Mouse (Mus musculus): ENCODE data around the gene Pdcd6ip. TPM values are rescaled to one million over a fixed set of nuclear protein-coding genes. Genes with fewer than 3 reads are reported as not detected.
"Not testable (repeated sequence)": the region's sequence is repeated elsewhere in the genome, so short reads cannot be mapped to it uniquely, and the experiment has no call there.

Pdcd6ip gene
- total RNA-seq, 2 experiments from 2014 or later = 50.2 to 59.3 TPM

GRCm38 (mm10) chr9:113701441-113702160, 6.5 kb downstream of the Pdcd6ip start:
- no peak for DNase-seq

- DNase-seq = no peak
Measured at GRCm38 (mm10) chr9:113687461-113687860, 20.6 kb downstream of the Pdcd6ip start.

- no peak for DNase-seq
Measured at GRCm38 (mm10) chr9:113673721-113674120, 34.3 kb downstream of the Pdcd6ip start.

GRCm38 (mm10) chr9:113672352-113672751, 35.7 kb downstream of the Pdcd6ip start:
- DNase-seq = no peak

GRCm38 (mm10) chr9:113670857-113671106, 37.3 kb downstream of the Pdcd6ip start:
- no peak for DNase-seq

GRCm38 (mm10) chr9:113670105-113670856, 37.8 kb downstream of the Pdcd6ip start:
- DNase-seq = no peak

GRCm38 (mm10) chr9:113663476-113663875, 44.6 kb downstream of the Pdcd6ip start:
- DNase-seq = no peak

GRCm38 (mm10) chr9:113657837-113658236, 50.2 kb downstream of the Pdcd6ip start:
- no peak for DNase-seq

- DNase-seq = no peak
Measured at GRCm38 (mm10) chr9:113653571-113653970, 54.5 kb downstream of the Pdcd6ip start.

GRCm38 (mm10) chr9:113650787-113651186, 57.3 kb downstream of the Pdcd6ip start:
- DNase-seq = no peak

GRCm38 (mm10) chr9:113649211-113649610, 58.8 kb downstream of the Pdcd6ip start:
- DNase-seq = not testable (repeated sequence)

GRCm38 (mm10) chr9:113645837-113646169, 62.3 kb downstream of the Pdcd6ip start:
- DNase-seq = no peak

- DNase-seq = peak; percentile 66
Measured at GRCm38 (mm10) chr9:113645153-113645836, 62.8 kb downstream of the Pdcd6ip start.

GRCm38 (mm10) chr9:113644701-113645100, 63.4 kb downstream of the Pdcd6ip start:
- no peak for DNase-seq

- no peak for DNase-seq
Measured at GRCm38 (mm10) chr9:113644076-113644475, 64.0 kb downstream of the Pdcd6ip start.

GRCm38 (mm10) chr9:113643669-113644068, 64.4 kb downstream of the Pdcd6ip start:
- DNase-seq = no peak

GRCm38 (mm10) chr9:113634986-113635385, 73.1 kb downstream of the Pdcd6ip start:
- DNase-seq = no peak

- no peak for DNase-seq
Measured at GRCm38 (mm10) chr9:113633168-113633744, 74.8 kb downstream of the Pdcd6ip start.

GRCm38 (mm10) chr9:113632350-113633043, 75.6 kb downstream of the Pdcd6ip start:
- no peak for DNase-seq

GRCm38 (mm10) chr9:113629632-113630031, 78.4 kb downstream of the Pdcd6ip start:
- DNase-seq = peak; percentile 33

GRCm38 (mm10) chr9:113629191-113629590, 78.9 kb downstream of the Pdcd6ip start:
- no peak for DNase-seq

GRCm38 (mm10) chr9:113628780-113629179, 79.3 kb downstream of the Pdcd6ip start:
- no peak for DNase-seq
